Mouse (Mus musculus) kidney, postnatal 36 days (tissue): ENCODE data around the gene Smarca2.
"Not testable (repeated sequence)": the region's sequence is repeated elsewhere in the genome, so short reads cannot be mapped to it uniquely, and the experiment has no call there.

Source experiments
- DNase-seq, 2 experiments: peaks; one replicate each; pipeline ENCODE4 v3.0.0; 2021 to 2022; ENCODE audit warnings: mixed read lengths in 2 of 2

The Smarca2 gene

DNA sequence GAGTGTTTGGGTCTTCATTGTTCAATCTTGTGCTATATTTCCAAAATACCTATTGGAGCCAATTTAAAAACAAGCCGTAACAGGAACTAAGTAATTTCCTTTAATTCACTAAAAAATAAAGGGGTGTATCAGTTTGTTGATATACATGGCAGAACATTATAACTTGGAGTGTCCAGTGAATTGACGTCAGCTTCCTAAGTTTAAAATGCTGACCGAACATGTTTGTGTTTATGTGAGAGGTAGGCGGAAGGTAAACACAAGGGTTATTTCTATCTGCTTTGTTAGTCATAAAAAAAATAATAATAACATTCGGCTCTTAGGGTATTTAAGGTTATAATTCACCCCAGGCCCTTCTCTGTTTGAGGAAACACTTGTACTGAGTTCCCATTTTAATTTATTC is 12.4 kb downstream of the Smarca2 start:
- no peak for DNase-seq

DNA sequence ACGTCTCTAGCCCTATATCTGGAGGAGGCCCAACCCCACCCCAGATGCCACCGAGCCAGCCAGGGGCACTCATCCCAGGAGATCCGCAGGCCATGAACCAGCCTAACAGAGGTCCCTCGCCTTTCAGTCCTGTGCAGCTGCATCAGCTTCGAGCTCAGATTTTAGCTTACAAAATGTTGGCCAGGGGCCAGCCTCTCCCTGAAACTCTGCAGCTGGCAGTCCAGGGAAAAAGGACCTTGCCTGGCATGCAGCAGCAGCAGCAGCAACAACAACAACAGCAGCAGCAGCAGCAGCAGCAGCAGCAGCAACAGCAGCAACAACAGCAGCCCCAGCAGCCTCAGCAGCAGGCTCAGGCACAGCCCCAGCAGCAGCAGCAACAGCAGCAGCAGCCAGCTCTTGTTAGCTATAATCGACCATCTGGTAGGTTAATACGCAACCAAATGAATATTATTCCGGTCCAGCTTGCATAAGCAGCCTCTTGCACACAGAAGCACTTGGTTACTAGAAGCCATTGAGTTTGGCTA is 25.9 kb downstream of the Smarca2 start:
- peak; percentile 58 to 70 for DNase-seq

DNA sequence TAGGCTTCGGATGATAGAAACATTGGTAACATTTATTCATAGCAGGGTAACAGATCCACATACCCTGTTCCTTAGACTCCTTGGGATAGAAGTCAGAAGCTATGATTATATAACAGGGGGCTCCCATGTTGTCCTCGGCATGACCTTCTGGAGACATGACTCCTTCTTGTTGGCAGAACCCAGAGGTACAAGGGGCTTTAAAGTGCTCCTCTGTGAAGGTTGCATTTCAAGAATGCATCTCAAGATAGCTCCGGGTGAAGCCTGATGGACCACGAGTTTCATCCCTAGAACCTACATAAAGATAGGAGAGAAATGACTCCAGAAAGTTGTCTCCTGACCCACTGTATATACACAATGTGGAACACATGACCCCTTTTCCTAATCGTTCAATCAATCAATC is 27.4 kb downstream of the Smarca2 start:
- no peak for DNase-seq

DNA sequence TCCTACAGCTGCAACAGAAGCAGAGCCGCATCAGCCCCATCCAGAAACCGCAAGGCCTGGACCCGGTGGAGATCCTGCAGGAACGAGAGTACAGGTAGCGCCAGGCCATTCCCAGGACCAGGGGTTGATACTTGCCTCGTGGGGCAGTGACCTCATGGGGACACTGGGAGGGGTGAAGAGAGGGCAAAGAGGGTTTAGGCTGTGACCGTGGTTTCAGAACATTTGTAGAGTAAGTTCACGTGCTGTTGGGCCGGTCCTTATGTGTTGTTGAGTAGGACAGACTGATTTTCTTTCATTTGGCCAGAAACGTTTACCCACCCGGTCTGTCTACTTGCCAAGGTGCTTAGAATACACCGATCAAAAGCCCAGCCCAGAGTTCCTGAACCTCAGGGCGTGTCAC is 35.7 kb downstream of the Smarca2 start:
- DNase-seq: no peak

DNA sequence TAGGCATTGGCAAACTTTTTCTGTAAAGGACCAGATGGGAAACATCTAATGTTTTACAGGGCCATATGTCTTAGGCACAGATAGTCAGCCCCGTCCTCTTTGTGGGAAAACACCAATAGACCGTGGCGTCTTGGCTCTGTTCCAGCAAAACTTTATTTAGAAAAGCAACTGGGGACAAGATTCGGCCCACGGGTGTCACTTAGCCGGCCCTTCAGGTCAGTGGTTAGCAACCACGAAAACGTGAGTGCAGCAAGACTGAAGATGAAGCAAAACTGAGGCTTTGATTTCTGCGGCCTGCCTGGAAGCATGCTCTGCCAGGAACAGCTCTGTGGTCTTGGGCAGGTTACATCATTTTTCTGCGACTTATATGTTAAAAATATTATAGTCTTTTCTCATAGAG is 36.4 kb downstream of the Smarca2 start:
- no peak for DNase-seq

DNA sequence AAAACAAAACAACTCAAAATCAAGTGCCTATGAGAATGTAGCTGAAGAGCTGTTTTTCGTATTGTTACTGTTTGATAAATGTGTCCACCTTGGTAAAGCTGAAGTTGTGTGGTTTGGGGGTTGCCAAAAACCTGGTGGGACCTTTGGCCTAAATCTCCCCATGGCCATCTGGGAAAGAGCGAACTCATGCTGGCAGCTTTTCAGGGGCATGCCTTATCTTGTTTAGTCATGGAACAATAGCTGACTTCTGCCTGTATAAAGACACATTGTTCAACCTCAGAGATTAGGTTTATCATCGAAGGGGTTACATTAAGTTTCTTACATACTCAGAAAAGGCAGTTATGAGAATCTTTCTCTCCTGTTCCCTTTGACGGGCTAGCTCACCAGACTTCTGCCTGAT is 38.2 kb downstream of the Smarca2 start:
- no peak for DNase-seq

DNA sequence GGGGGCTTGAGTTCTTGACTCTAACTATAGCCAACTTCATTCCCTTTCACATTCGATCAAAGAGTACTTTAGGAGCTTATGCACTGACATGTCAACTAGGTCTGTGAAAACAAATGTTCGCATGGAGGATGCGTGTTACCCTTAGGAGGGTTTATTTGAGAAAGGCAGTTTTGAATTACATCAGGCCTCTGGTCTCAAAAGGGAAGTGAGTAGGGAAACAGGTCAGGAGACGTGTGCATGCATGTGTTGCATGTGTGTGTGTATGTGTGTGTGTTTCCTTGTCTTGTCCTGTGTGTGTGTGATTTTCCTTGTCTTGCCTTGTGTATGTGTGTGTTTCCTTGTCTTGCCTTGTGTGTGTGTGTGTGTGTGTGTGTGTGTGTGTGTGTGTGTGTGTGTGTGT is 39.1 kb downstream of the Smarca2 start:
- no peak for DNase-seq

DNA sequence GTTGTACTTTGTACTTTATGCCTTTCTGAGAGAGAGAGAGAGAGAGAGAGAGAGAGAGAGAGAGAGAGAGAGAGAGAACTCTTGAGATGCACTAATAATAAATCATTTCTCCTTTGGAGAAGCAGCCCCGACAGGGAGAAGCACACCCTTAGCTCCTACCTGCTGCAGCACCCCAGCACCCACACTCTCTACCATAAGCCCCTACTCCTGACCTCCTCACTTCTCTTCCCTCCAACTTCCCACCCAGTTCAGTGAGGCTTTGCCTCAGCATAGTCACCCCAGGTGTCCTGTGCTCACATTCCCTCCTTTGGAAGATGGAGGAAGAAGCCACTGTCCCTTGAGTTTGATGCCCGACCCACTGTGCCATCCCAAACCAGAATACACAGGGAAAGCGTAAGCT is 40.2 kb downstream of the Smarca2 start:
- no peak for DNase-seq

DNA sequence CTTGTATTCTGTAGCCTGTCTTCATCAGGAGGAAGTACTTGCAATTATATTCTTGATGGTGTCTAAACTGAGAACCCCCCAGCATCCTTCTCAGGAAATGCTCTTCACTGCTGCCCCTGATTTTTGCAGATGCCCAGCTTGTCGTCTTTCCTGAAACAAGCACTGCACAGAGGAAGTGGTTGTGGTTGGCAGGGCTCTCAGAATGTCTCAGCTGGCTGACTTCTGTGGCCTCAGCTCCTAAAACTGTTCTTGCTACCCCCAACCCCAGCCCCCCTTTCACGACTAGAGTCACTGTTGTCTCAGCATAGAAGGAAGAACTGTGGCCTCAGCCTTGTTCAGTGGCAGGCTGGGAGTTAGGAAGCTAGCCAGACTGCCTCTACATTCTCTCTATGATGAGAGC is 41.3 kb downstream of the Smarca2 start:
- DNase-seq: peak; percentile 13 to 16

DNA sequence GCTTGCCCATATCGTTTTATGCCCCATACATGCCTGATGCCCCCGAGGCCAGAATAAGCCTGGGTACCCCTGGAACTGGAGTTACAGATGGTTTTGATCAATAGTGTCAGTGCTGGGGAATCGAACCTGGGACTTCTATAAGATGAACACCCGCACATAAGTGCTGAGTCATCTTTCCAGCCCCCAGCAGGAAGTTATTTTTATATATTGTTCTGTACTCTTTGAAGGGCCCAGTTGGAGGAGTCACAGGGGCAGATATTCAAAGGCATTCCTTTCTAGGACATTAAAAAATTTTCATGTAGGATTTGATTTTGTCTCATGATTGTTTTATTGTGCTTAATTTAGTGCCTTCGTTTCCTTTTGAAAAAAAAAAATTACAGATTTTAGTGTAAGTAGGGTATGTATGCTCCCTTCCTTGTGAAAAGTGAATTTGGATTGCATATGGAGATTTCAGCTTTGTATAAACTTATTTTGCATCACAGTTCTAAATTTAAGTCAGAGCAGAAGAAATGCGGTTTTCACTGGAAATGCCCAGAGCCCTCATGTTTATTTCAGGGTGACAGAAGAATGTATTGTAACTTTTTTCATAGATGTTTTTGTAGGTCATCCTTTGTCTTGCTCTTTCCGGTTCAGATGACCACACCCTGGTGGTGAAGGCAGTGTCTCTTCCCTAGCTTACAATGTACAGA is 45.9 kb downstream of the Smarca2 start:
- no peak for DNase-seq

DNA sequence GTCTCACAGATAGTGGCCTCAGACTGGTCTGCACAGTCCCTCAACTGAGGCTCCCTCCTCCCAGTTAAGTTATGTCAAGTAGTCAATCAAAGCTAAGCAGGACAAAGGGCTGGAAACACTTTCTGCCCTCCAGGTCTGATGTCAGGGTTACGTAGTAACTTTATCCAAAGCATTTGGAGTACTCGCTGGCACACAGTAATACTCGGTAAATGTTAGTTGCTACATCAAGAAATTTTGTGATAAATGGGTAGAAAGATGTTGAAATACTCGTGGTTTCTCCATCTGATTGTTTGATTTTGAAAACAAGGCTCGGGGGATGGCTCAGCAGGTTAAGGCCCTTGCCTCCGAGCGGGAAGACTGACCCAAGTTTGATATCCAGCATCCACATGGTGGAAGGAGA is 53.5 kb downstream of the Smarca2 start:
- no peak for DNase-seq

DNA sequence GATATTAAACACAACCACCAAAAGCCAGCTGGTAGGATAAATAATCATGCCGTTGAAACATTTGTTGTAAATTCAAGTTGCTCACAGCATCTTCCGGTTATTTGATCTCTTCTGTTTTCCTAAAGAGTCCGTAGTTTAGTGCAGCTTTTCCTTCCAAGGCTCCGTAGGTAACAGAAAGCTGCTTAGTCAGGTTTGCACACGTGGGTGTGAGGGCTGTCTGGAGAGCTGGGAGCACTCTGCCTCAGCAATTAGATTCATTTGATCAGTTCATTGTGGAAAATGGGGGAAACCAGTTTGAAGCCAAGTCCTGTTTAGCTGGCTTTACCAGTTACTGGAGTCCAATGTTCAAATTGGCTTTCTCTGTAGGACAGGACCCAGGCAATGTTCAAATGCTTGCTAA is 55.1 kb downstream of the Smarca2 start:
- DNase-seq: no peak

DNA sequence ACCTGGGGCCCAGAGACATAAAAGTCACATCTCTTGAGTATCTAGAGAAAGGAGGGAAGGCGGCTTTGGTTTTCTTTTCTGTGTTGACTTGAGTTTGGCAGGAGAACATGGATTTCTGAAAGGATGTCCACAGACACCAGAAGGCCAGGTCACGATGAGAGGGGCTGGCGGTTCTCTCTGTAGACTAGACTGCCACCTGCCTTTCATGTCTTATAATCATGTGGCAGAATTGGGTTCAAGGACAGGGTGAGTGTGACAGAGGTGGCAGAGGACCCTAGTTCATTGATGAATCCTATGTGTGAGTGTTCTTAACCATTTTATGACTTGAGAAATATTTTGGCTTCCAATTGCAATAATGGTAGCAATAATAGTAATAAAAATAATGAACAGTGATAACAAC is 56.3 kb downstream of the Smarca2 start:
- DNase-seq: no peak

DNA sequence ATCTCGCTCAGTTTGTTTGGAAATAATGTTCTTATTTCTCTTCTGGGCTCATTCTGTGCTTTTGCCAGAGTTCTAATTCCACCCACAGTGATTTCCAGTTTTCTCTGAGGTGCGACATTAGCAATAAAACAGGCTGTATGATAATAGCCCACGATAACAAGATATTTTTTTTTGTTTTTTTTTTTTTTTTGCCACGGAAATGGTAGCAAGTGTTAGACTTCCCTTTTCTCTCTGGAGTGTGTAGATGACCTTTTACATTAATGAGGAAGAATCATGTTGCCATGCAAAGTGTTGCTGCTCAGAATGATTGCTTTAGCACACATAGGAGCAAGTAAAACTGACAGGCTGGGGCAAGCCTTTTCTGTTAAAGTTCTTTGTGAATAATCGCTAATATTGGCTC is 61.5 kb downstream of the Smarca2 start:
- no peak for DNase-seq

DNA sequence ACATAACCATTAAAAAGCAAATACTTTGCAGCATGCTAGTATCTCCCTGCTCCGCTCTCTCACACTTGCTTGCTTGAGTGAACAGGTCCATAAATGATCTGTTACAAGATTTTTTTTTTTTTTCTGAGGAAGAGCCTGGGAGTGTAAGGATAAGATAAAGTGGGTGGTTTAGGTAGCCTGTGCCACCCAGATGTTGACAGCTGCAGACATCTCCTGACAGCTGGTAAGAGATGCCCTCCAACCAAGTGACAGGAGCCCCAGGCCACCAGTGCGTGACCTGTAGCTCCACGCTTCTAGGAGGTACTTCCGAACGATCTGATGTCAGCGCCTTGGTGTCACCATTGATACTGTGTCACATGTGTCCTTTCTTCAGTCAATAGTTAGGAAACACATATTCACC is 65.2 kb downstream of the Smarca2 start:
- no peak for DNase-seq

DNA sequence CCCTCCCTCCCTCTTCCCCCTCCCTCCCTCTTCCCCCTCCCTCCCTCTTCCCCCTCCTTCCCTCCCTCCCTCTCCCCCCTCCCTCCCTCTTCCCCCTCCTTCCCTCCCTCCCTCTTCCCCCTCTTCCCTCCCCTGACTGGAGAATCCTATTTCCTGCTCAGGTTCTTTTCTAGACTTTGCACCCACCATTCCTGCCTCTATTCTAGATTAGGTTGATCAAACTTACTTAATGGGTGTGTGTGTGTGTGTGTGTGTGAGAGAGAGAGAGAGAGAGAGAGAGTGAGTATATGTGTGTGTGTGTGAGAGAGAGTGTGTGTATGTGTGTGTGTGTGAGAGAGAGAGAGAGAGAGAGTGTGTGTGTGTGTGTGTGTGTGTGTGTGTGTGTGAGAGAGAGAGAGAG is 66.6 kb downstream of the Smarca2 start:
- not testable (repeated sequence) for DNase-seq

DNA sequence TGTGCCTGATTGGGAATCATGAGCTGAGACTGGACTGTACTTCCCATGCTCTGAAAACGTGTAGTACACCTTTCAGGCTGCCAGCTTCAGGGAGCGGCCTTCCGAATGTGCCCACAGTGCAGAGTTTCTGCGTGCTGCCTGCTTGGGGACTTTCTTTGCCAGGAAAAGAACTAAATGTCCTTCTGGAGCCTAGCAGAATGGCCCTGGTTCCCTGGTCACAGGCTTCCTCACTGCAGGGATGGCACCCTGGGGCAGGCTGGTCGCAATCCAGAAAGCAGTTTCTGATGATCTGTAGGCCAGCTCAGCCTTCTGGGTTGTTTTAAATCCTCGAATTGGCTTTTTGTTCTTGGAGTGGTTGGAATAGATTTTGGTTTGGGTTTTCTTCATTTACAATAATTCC is 71.1 kb downstream of the Smarca2 start:
- no peak for DNase-seq

DNA sequence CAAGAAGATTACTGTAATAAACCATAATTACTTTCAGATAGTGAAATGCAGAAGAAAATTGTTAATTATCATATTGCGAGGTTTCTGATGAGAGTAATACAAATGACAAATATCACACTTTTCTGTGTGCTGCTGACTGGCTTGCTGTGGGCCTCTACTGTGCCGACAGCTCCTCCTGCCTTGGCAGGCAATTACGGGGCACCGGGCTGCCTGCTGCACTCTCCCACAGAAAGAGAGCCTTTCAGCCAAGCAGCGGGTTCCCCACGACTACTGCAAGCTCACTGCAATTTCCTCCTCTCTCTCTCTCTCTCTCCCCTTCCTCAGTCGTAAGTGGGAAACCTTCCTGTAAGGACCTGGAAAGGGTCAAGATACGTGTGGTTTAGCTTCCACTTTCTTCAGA is 73.7 kb downstream of the Smarca2 start:
- no peak for DNase-seq

DNA sequence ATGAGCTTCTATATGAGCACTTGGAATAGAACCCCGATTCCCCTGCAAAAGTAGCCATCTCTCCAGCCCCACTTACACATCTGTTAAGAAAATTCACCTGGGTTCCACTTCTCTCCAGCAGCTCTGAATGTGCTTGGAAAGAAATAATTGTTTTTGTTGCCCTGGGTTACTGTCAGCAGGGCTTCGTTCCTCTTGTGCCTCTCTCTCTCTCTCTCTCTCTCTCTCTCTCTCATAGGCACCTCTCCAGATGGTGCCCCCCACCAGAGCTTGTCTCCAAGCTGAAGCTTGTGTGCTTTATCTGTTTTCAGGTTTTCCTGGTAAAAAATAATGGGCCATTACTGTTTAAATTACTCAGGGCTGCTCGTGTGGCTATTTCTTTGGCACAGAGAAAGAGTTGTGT is 74.8 kb downstream of the Smarca2 start:
- DNase-seq: no peak

DNA sequence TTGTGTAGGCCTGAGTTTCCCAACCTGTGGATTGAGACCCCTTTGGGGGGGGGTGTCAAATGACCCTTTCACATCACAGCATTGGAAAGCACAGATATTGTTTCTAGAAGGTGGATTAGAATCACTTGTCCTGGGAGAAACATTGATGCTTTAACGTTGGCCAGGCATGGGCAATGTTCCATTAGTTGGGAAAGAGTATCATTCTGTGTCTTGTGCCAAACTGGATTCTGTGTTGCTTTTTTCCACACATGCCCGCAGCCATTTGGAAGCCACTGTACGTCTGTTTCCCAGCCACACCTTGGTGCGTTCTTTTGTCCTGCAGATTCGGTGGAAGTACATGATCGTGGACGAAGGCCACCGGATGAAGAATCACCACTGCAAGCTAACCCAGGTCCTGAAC is 76.7 kb downstream of the Smarca2 start:
- no peak for DNase-seq

DNA sequence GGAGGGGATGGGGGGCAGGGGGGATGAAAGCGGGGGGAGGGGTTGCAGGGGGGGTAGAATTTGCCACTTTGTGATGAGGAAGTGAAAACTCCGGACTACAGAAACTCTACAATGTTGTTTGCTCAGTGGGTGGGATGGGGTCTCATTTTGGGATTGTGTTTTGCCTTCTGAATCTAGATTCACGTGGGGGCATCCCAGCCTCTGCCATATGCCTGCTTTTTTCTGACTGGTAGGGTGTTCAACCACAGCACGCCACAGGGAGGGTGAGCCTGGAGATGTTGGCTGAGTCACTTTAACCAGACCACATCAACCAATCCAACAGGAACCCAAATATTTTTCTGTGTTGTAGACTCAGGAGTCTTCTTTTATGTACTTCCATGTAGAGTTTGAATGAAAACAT is 77.3 kb downstream of the Smarca2 start:
- no peak for DNase-seq

DNA sequence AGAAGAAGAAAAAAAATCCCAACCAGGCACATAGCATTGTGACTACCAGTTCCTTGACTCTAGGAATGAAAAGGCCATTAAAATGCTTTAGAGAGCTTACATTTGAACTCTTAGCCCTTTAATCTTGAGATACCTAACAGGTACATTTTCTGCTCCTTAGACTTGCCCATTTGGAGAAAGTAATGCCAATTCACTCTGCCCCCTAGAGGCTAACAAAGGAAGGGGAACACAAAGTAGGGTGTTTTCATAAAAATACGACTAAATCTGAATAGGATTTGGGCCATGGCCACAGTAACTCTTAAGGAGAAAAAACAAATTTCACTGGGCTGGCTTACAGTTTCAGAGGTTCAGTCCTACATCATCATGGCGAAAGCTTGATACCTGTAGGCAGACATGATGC is 77.9 kb downstream of the Smarca2 start:
- no peak for DNase-seq

DNA sequence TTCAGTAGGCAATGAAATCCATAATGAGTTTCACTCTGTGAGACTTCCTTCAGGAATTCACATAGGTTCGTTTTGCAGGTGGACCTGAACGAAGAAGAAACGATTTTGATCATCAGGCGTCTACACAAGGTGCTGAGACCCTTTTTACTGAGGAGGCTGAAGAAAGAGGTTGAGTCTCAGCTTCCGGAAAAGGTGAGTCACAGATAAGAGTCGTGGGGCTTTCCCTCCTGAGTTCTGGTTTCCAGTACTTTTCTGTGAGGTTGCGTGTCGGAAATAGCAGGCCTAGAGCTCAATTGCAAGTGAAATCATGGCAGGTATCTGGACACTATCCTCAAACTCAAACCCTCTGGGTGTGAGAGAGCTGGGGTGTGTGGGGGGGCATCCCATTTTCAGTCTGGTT is 78.9 kb downstream of the Smarca2 start:
- DNase-seq: no peak

DNA sequence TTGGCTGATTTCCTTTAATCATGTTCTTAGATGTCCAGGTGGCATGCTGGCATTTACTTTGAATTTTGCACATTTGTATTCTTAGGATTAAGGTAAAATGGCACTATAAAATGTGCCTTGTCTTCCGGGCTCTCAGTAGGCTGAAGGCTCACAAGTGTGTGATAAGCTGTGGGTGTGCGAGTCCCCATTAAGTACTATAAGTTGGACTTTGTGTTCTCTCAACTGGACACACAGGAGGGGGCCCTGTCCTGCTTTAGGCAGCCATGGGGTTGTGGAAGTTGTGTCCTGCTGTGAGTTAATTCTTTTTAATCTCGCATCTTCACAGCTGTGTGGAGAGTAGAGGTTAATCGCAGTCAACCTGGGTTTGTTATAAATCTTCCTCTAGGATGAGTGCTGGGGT is 85.7 kb downstream of the Smarca2 start:
- DNase-seq: no peak

DNA sequence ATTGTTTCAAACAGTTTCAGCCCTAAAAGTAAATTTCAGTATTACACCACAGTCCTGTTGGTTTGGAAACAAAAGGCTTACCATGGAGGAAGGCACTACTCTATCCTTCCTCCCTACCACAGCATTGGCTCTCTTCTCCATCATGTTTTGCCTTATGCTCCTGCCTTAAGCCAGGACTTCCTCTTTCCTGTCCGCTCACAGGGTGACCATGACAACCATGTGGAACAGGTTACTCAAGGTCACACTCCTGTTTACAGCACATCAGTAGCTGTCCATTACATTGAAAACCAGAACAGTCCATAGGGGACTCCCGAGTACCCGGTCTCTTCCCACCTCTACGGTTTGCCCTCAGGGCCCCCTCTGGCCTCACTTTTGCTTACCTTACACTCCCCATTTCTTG is 92.3 kb downstream of the Smarca2 start:
- DNase-seq: no peak
